Mouse (Mus musculus) heart, adult 2 months (tissue): ENCODE results near the gene Dcps.

Source experiments
- CTCF ChIP-seq: fragments of 200-600 bp; IDR thresholded peaks from 2 replicates; pipeline ENCODE4 v1.8.1; 2022; ENCODE audit warnings: antibody characterized with exemption, mild to moderate bottlenecking, moderate library complexity
- POLR2A ChIP-seq: fragments of 200-500 bp; IDR thresholded peaks from 2 replicates; pipeline ENCODE4 v1.6.1; 2011; ENCODE audit warnings: mild to moderate bottlenecking, low read depth, low read length, control low read depth; ENCODE audit not compliant: insufficient read depth

DNA sequence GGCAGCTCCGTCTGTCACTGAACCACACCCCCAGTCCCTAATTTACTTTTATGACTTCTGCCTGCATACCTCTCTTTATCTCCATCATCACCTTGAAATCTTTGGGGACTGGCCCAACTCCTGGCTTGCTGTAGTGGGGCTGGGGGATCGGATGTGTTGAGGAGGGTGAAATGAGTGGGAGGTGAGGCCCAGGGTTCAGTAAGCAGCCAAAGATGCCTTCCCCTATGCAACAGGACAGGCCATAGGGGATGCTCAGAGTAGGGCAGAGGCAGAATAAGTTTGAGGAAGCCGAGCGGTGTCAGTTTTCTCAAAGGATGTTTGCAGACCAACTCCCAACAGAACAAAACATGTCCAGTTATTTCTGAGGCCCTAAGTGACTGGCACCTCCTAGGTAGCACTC, 60.6 kb downstream of the Dcps start:
- TF ChIP-seq CTCF: no peak
- TF ChIP-seq POLR2A: no peak
